Mouse (Mus musculus) erythroblast, embryonic 14.5 days (primary cell): ENCODE data around the gene Mrc1. TPM values are rescaled to one million over a fixed set of nuclear protein-coding genes. Genes with fewer than 3 reads are reported as not detected.

ENCODE experiments used
- H3K27me3 ChIP-seq: 2 replicates; pipeline ENCODE4 v1.6.1; 2012; ENCODE audit warnings: inconsistent platforms; ENCODE audit not compliant: control insufficient read depth
- H3K36me3 ChIP-seq: 2 replicates; pipeline ENCODE4 v1.6.1; 2012; ENCODE audit warnings: mild to moderate bottlenecking, inconsistent platforms; ENCODE audit not compliant: control insufficient read depth
- H3K4me1 ChIP-seq: 2 replicates; pipeline ENCODE4 v1.6.1; 2012; ENCODE audit warnings: inconsistent platforms; ENCODE audit not compliant: control insufficient read depth
- H3K4me3 ChIP-seq: replicated peaks from 2 replicates; pipeline ENCODE3; 2012; ENCODE audit warnings: moderate library complexity, mild to moderate bottlenecking, inconsistent platforms
- H3K9me3 ChIP-seq: 2 replicates; pipeline ENCODE4 v1.6.1; 2012; ENCODE audit warnings: low read length, inconsistent platforms, mixed read lengths; ENCODE audit not compliant: control insufficient read depth
- GATA1 ChIP-seq: IDR thresholded peaks from 2 replicates; pipeline ENCODE4 v1.6.1; 2012; ENCODE audit warnings: low read length, inconsistent platforms, mixed read lengths
- TAL1 ChIP-seq: IDR thresholded peaks from 3 replicates; pipeline ENCODE4 v1.6.1; 2012; ENCODE audit warnings: low read length, inconsistent platforms, mixed read lengths
- polyA plus RNA-seq: library from polyadenylated mRNA; stranded (reverse); fragments of >175 nt; gene quantifications from 2 replicates; pipeline ENCODE4 v1.2.3, GENCODE M21; 2012

Gene Mrc1
- polyA plus RNA-seq, 1 experiment = 0.03 TPM

- Histone ChIP-seq H3K4me1 (no peaks in the 10 kb centered on the region), H3K27me3 (no peaks in the 10 kb centered on the region), H3K9me3 (no peaks in the 10 kb centered on the region), H3K4me3 (no peak overlapping the region), H3K36me3 (no peaks in the 10 kb centered on the region)
- TF ChIP-seq GATA1 (no peak), TAL1 (no peak)
Measured at GRCm38 (mm10) chr2:14342309-14342839, 113.2 kb downstream of the Mrc1 start.

Other genes with a start within 250 kb of the Mrc1 start
- gene Hacd1, start 173.3 kb upstream of the Mrc1 start, polyA plus RNA-seq = 2.6 and 3.3 TPM in 2 replicates
- 3.8 TPM in 2 replicates for gene Stam, start 155.3 kb upstream of the Mrc1 start, polyA plus RNA-seq
- not detected in 2 replicates for gene Tmem236, start 54.9 kb upstream of the Mrc1 start, polyA plus RNA-seq
- not detected in 2 replicates for gene Slc39a12, start 158.9 kb downstream of the Mrc1 start, polyA plus RNA-seq